In genomic region chr2:156087391-156088110, GRCm38 (mm10) we compare ENCODE assay signal across 30 mouse cellular contexts. TPM values are rescaled to one million over a fixed set of nuclear protein-coding genes. Genes with fewer than 3 reads are reported as not detected.
DNase-seq lines count a peak whose midpoint lies in the region; ATAC-seq and TF ChIP-seq lines count a peak whose summit lies in the region.
"Had no signal": no experiment of that assay in that cellular context is flagged by ENCODE, and none has a peak within 500 bp of the region (broad histone marks: within the 10 kb centered on the region; RNA-seq: fewer than 3 reads in every experiment).

No protein-coding gene starts in this region.

- 0 out of 2 replicates have a peak, but pooled peaks have one; percentile 25 for ATAC-seq in megakaryocyte-erythroid progenitor cell, adult 5-6 weeks (replicated peaks; ENCODE audit: low FRiP score, low TSS enrichment, poor library complexity, severe bottlenecking)
- ATAC-seq: activated CD4-positive, CD25-positive, alpha-beta regulatory T cell, adult 4 months; forebrain, embryonic 13.5 days; forebrain, embryonic 16.5 days had no signal

- H3K36me3 ChIP-seq in MEL (ENCODE audit: control insufficient read depth in 1 of 2, insufficient read depth in 2 of 2, low read length in 2 of 2), result peaks cover 2 to 3% of the 10 kb centered on the region in 2 experiments; a peak in 3 of 4 replicates
- H3K36me3 ChIP-seq: hindbrain, embryonic 15.5 days had no signal

- no peaks in the 10 kb centered on the region; a peak in 1 of 4 replicates for H3K4me1 ChIP-seq in MEL (ENCODE audit: control insufficient read depth in 1 of 2, insufficient read depth in 2 of 2, low read length in 2 of 2)

- H3K27me3 ChIP-seq in MEL (ENCODE audit: control insufficient read depth in 1 of 2, insufficient read depth in 2 of 2, low read length in 2 of 2), result no peaks in the 10 kb centered on the region
- H3K27me3 ChIP-seq: forebrain, embryonic 13.5 days; heart, embryonic 13.5 days; hindbrain, embryonic 12.5 days; hindbrain, embryonic 15.5 days had no signal

- H3K79me2 ChIP-seq in MEL (ENCODE audit: control insufficient read depth, insufficient read depth, low read length, poor library complexity), result no peaks in the 10 kb centered on the region

- no peaks in the 10 kb centered on the region for H3K9me3 ChIP-seq in MEL (replicated peaks; ENCODE audit: insufficient read depth, low read length)
- H3K9me3 ChIP-seq: forebrain, embryonic 10.5 days; forebrain, embryonic 13.5 days; heart, embryonic 13.5 days; hindbrain, embryonic 12.5 days; hindbrain, embryonic 15.5 days had no signal

- no peak overlapping the region for H3K9ac ChIP-seq in MEL (ENCODE audit: control insufficient read depth, low read depth, low read length, poor library complexity, severe bottlenecking)
- H3K9ac ChIP-seq: forebrain, embryonic 13.5 days; heart, embryonic 13.5 days; hindbrain, embryonic 12.5 days; hindbrain, embryonic 15.5 days had no signal

- no peak for TF ChIP-seq CTCF in MEL (IDR thresholded peaks at IDR 0.05 in 2 of 3, conservative IDR thresholded peaks at IDR 0.05 in 1 of 3; ENCODE audit: control insufficient read depth in 1 of 3, insufficient read depth in 1 of 3, low read depth in 2 of 3, low read length in 3 of 3, poor library complexity in 1 of 3, severe bottlenecking in 1 of 3)

- intact Hi-C loops in heart, postnatal 10 days (cut with DNase I), result no loop called here

- no peak overlapping the region for H3K27ac ChIP-seq in MEL (ENCODE audit: control insufficient read depth, low read depth, low read length)
- H3K27ac ChIP-seq: forebrain, embryonic 10.5 days; forebrain, embryonic 13.5 days; heart, embryonic 13.5 days; hindbrain, embryonic 12.5 days; hindbrain, embryonic 15.5 days had no signal

- peak; percentile 79 for DNase-seq in heart, adult 11 months
- no peak for DNase-seq in heart, postnatal 10 days
- DNase-seq in 3T3-L1 (ENCODE audit: low read depth, low spot score) (peak; percentile 81), MEL (ENCODE audit: low read depth, low spot score) (no peak)
- DNase-seq in thymus, postnatal 14 days, result no peak
- no peak for DNase-seq in ovary, postnatal 14 days (ENCODE audit: low spot score)
- DNase-seq: adrenal gland, adult 8-10 months; adrenal gland, postnatal 25 days; cerebellum, adult 11-12 months; cerebellum, adult 8-10 months; cerebellum, postnatal 10 days; cerebellum, postnatal 36 days; embryo, embryonic 11 days; gastrocnemius, postnatal 10 days; gastrocnemius, postnatal 36 days had no signal

- TF ChIP-seq RAD21 in MEL (IDR thresholded peaks at IDR 0.05; ENCODE audit: low read depth, low read length), result no peak

- no peak overlapping the region for H3K4me3 ChIP-seq in MEL (ENCODE audit: control insufficient read depth in 1 of 2, insufficient read depth in 1 of 2, low read depth in 2 of 2, low read length in 2 of 2)
- H3K4me3 ChIP-seq: forebrain, embryonic 10.5 days; forebrain, embryonic 13.5 days; heart, embryonic 13.5 days; hindbrain, embryonic 12.5 days; hindbrain, embryonic 15.5 days had no signal

- TF ChIP-seq EP300 in MEL (IDR thresholded peaks at IDR 0.05; ENCODE audit: low read depth in 1 of 2, low read length in 2 of 2), result no peak

- no peak; a peak in 1 of 4 replicates for TF ChIP-seq POLR2A in MEL (IDR thresholded peaks at IDR 0.05; ENCODE audit: control insufficient read depth in 1 of 2, insufficient read depth in 1 of 2, low read depth in 1 of 2, low read length in 2 of 2, poor library complexity in 1 of 2)

TF ChIP-seq in MEL, 35 proteins besides CTCF, POLR2A, EP300 and RAD21:
- no peak for TF ChIP-seq ETS1 (IDR thresholded peaks at IDR 0.05; ENCODE audit: low read depth, low read length)
- TF ChIP-seq SIN3A (IDR thresholded peaks at IDR 0.05; ENCODE audit: low read length), result no peak
- TF ChIP-seq POLR2AphosphoS2 (IDR thresholded peaks at IDR 0.05; ENCODE audit: low read length), result peak; percentile 52; the same call in 1 of the 2 replicates
- TF ChIP-seq MAZ (IDR thresholded peaks at IDR 0.05; ENCODE audit: low read depth, low read length), result no peak
- no peak for TF ChIP-seq ZNF384 (IDR thresholded peaks at IDR 0.05; ENCODE audit: low read depth, low read length)
- no peak for TF ChIP-seq ELF1 (IDR thresholded peaks at IDR 0.05; ENCODE audit: low read depth, low read length)

RNA-seq across cellular contexts. Expression of gene Spag4, which starts 22.6 kb away (rescaled TPM):
- total RNA-seq in heart, postnatal 10 days (2021), result 1 to 10 TPM in 1 of 2 experiments, under 1 TPM in 1; 0.72 to 1.1 TPM
- total RNA-seq in MEL (2012; rRNA removed), result 5.0 and 5.5 TPM in 2 replicates
- polyA plus RNA-seq in MEL (2012; ENCODE audit: insufficient read depth in 1 of 2, insufficient read length in 2 of 2, low read depth in 1 of 2, low replicate concordance in 2 of 2, missing spikeins in 1 of 2), result 10 to 100 TPM in 1 of 2 experiments, not detected in 1; 10.9 TPM
- 1.6 and 5.0 TPM in 2 replicates for total RNA-seq in megakaryocyte-erythroid progenitor cell, adult 5-6 weeks (2014; fragmentation: Nextera tagmentation)
- total RNA-seq in megakaryocyte-erythroid progenitor cell, adult 5-6 weeks (2017), result 1.8 TPM in 1 of 2 replicates, not detected in the other
- total RNA-seq: gastrocnemius, postnatal 36 days had no signal
- polyA plus RNA-seq: activated CD4-positive, CD25-positive, alpha-beta regulatory T cell, adult 4 months had no signal

RNA-seq across cellular contexts. Expression of gene Cpne1, which starts 24.2 kb away (rescaled TPM):
- 10 to 100 TPM; 23.0 to 23.3 TPM for total RNA-seq in heart, postnatal 10 days (2021)
- 22.5 and 32.0 TPM in 2 replicates for total RNA-seq in MEL (2012; rRNA removed)
- 10 to 100 TPM in 1 of 2 experiments, not detected in 1; 52.8 TPM for polyA plus RNA-seq in MEL (2012; ENCODE audit: insufficient read depth in 1 of 2, insufficient read length in 2 of 2, low read depth in 1 of 2, low replicate concordance in 2 of 2, missing spikeins in 1 of 2)
- total RNA-seq in megakaryocyte-erythroid progenitor cell, adult 5-6 weeks (2014; fragmentation: Nextera tagmentation), result 28.7 and 29.6 TPM in 2 replicates
- total RNA-seq in megakaryocyte-erythroid progenitor cell, adult 5-6 weeks (2017), result 15.0 and 19.9 TPM in 2 replicates

RNA-seq across cellular contexts. Expression of gene Rbm12, which starts 24.2 kb away (rescaled TPM):
- 10 to 100 TPM; 31.5 to 33.5 TPM for total RNA-seq in heart, postnatal 10 days (2021)
- total RNA-seq in MEL (2012; rRNA removed), result 13.4 and 15.3 TPM in 2 replicates
- 10 to 100 TPM; 28.8 to 42.5 TPM for polyA plus RNA-seq in MEL (2012; ENCODE audit: insufficient read depth in 1 of 2, insufficient read length in 2 of 2, low read depth in 1 of 2, low replicate concordance in 2 of 2, missing spikeins in 1 of 2)
- total RNA-seq in megakaryocyte-erythroid progenitor cell, adult 5-6 weeks (2014; fragmentation: Nextera tagmentation), result 57.8 and 58.4 TPM in 2 replicates
- total RNA-seq in megakaryocyte-erythroid progenitor cell, adult 5-6 weeks (2017), result 48.4 and 48.5 TPM in 2 replicates

RNA-seq across cellular contexts. Expression of gene Fer1l4, which starts 34.8 kb away (rescaled TPM):
- not detected for total RNA-seq in heart, postnatal 10 days (2021)
- 0.04 TPM in 1 of 2 replicates, not detected in the other for total RNA-seq in MEL (2012; rRNA removed)
- under 1 TPM in 1 of 2 experiments, not detected in 1; 0.07 TPM for polyA plus RNA-seq in MEL (2012; ENCODE audit: insufficient read depth in 1 of 2, insufficient read length in 2 of 2, low read depth in 1 of 2, low replicate concordance in 2 of 2, missing spikeins in 1 of 2)
- total RNA-seq in megakaryocyte-erythroid progenitor cell, adult 5-6 weeks (2014; fragmentation: Nextera tagmentation), result not detected in 2 replicates
- not detected in 2 replicates for total RNA-seq in megakaryocyte-erythroid progenitor cell, adult 5-6 weeks (2017)
- total RNA-seq: adrenal gland, adult 8-10 months; adrenal gland, postnatal 25 days; gastrocnemius, adult 18-20 months; gastrocnemius, postnatal 10 days; gastrocnemius, postnatal 36 days; granulocyte monocyte progenitor cell, adult 5-6 weeks; heart, adult 8-10 months; heart, postnatal 25 days; hematopoietic stem cell, adult 5-6 weeks had no signal
- polyA plus RNA-seq: activated CD4-positive, CD25-positive, alpha-beta regulatory T cell, adult 4 months; embryonic facial prominence, embryonic 14.5 days; forebrain, embryonic 10.5 days; forebrain, embryonic 13.5 days; forebrain, embryonic 16.5 days; heart, embryonic 13.5 days; heart, embryonic 16.5 days; hindbrain, embryonic 15.5 days had no signal

RNA-seq across cellular contexts. Expression of gene Gm28036, which starts 39.3 kb away (rescaled TPM):
- total RNA-seq in heart, postnatal 10 days (2021), result 10 to 100 TPM; 19.7 to 19.8 TPM
- 27.6 and 32.3 TPM in 2 replicates for total RNA-seq in MEL (2012; rRNA removed)
- polyA plus RNA-seq in MEL (2012; ENCODE audit: insufficient read depth in 1 of 2, insufficient read length in 2 of 2, low read depth in 1 of 2, low replicate concordance in 2 of 2, missing spikeins in 1 of 2), result 10 to 100 TPM in 1 of 2 experiments, not detected in 1; 20.4 TPM
- 9.2 and 16.3 TPM in 2 replicates for total RNA-seq in megakaryocyte-erythroid progenitor cell, adult 5-6 weeks (2014; fragmentation: Nextera tagmentation)
- 30.6 and 54.8 TPM in 2 replicates for total RNA-seq in megakaryocyte-erythroid progenitor cell, adult 5-6 weeks (2017)

Comparison
In these comparisons a context has a peak if more than half of its experiments do, and no peak if none do; other contexts are left out.
1. DNase-seq: peak in heart, adult 11 months (single experiment) and 3T3-L1 (single experiment); none in heart, postnatal 10 days (0 of 2), MEL (single experiment), thymus, postnatal 14 days (single experiment) and ovary, postnatal 14 days (single experiment).